ENCODE assay signal across 8 mouse cellular contexts in genomic region chr9:59034836-59035235, GRCm38 (mm10). TPM values are rescaled to one million over a fixed set of nuclear protein-coding genes. Genes with fewer than 3 reads are reported as not detected.
DNase-seq lines count a peak whose midpoint lies in the region; ATAC-seq and TF ChIP-seq lines count a peak whose summit lies in the region.

No protein-coding gene starts in this region.

- H3K27ac ChIP-seq in embryonic facial prominence, embryonic 13.5 days, result no peak overlapping the region
- no peak overlapping the region for H3K27ac ChIP-seq in hindbrain, postnatal 0 days

- 31% methylated on average over 5 of the region's 5 CpGs for WGBS in embryonic facial prominence, embryonic 13.5 days
- 25% methylated on average over 5 of the region's 5 CpGs for WGBS in hindbrain, postnatal 0 days

- H3K27me3 ChIP-seq in embryonic facial prominence, embryonic 13.5 days, result no peaks in the 10 kb centered on the region
- no peaks in the 10 kb centered on the region for H3K27me3 ChIP-seq in hindbrain, postnatal 0 days (ENCODE audit: insufficient read depth, low read length)

- H3K4me3 ChIP-seq in embryonic facial prominence, embryonic 13.5 days, result peak overlapping the region; percentile 95
- peak overlapping the region; percentile 92 for H3K4me3 ChIP-seq in hindbrain, postnatal 0 days (ENCODE audit: low read length)

- DNase-seq in Muller cell, postnatal 12 days (ENCODE audit: inconsistent ontology term), result peak; percentile 45
- DNase-seq in hindbrain, postnatal 0 days (ENCODE audit: low spot score), result peak; percentile 31
- DNase-seq in lung, postnatal 14 days, result peak; percentile 23
- DNase-seq in thymus, postnatal 25 days, result no peak
- no peak for DNase-seq in right cerebral cortex, adult 18-20 months
- DNase-seq in ovary, adult 18-20 months (ENCODE audit: low spot score), result no peak

- no peak for TF ChIP-seq CTCF in hindbrain, postnatal 0 days (IDR thresholded peaks at IDR 0.05; ENCODE audit: low read depth)

- peak overlapping the region; percentile 76 for H3K4me2 ChIP-seq in embryonic facial prominence, embryonic 13.5 days
- H3K4me2 ChIP-seq in hindbrain, postnatal 0 days (ENCODE audit: low read depth, low read length), result peak overlapping the region; percentile 59

- no peaks in the 10 kb centered on the region for H3K36me3 ChIP-seq in embryonic facial prominence, embryonic 13.5 days
- H3K36me3 ChIP-seq in hindbrain, postnatal 0 days (ENCODE audit: insufficient read depth, low read length), result no peaks in the 10 kb centered on the region

- H3K9ac ChIP-seq in embryonic facial prominence, embryonic 13.5 days, result peak overlapping the region; percentile 97
- peak overlapping the region; percentile 90; the same call in 1 of the 2 replicates for H3K9ac ChIP-seq in hindbrain, postnatal 0 days (replicated peaks; ENCODE audit: low read length)

- no peak for ATAC-seq in embryonic facial prominence, embryonic 13.5 days (ENCODE audit: insufficient number of reproducible peaks, insufficient read depth, low FRiP score, low TSS enrichment, low read depth)
- ATAC-seq in hindbrain, postnatal 0 days, result no peak
- no peak for ATAC-seq in megakaryocyte-erythroid progenitor cell, adult 5-6 weeks (replicated peaks; ENCODE audit: low FRiP score, low TSS enrichment, poor library complexity, severe bottlenecking)

- H3K4me1 ChIP-seq in embryonic facial prominence, embryonic 13.5 days, result peaks cover 22% of the 10 kb centered on the region
- H3K4me1 ChIP-seq in hindbrain, postnatal 0 days (ENCODE audit: insufficient read depth, low read length), result peaks cover 11% of the 10 kb centered on the region

- no peaks in the 10 kb centered on the region for H3K9me3 ChIP-seq in embryonic facial prominence, embryonic 13.5 days
- no peaks in the 10 kb centered on the region for H3K9me3 ChIP-seq in hindbrain, postnatal 0 days (ENCODE audit: low read length)

RNA-seq across cellular contexts. Expression of gene Neo1, which starts 1.4 kb away (rescaled TPM):
- polyA plus RNA-seq in embryonic facial prominence, embryonic 13.5 days (2015; fragmentation: Nextera tagmentation; extraction: Ambion mirVana), result 42.6 and 44.3 TPM in 2 replicates
- 160 and 177 TPM in 2 replicates for total RNA-seq in hindbrain, postnatal 0 days (2014; rRNA removed)
- polyA plus RNA-seq in hindbrain, postnatal 0 days (2015; fragmentation: Nextera tagmentation; extraction: Ambion mirVana), result 34.4 and 38.7 TPM in 2 replicates
- not detected in 2 replicates for total RNA-seq in megakaryocyte-erythroid progenitor cell, adult 5-6 weeks (2014; fragmentation: Nextera tagmentation)
- not detected in 2 replicates for total RNA-seq in megakaryocyte-erythroid progenitor cell, adult 5-6 weeks (2017)

Comparison
In these comparisons a context has a peak if more than half of its experiments do, and no peak if none do; other contexts are left out.
1. DNase-seq: peak in Muller cell, postnatal 12 days (single experiment), hindbrain, postnatal 0 days (single experiment) and lung, postnatal 14 days (single experiment); none in thymus, postnatal 25 days (single experiment), right cerebral cortex, adult 18-20 months (single experiment) and ovary, adult 18-20 months (single experiment).
2. RNA of gene Neo1, which starts 1.4 kb away (total RNA-seq): 160 to 177 TPM in hindbrain, postnatal 0 days; not detected in megakaryocyte-erythroid progenitor cell, adult 5-6 weeks; every median in the first group is over 100 times any median in the second.